Mouse (Mus musculus): ENCODE measurements around the gene Itih5.

DNA sequence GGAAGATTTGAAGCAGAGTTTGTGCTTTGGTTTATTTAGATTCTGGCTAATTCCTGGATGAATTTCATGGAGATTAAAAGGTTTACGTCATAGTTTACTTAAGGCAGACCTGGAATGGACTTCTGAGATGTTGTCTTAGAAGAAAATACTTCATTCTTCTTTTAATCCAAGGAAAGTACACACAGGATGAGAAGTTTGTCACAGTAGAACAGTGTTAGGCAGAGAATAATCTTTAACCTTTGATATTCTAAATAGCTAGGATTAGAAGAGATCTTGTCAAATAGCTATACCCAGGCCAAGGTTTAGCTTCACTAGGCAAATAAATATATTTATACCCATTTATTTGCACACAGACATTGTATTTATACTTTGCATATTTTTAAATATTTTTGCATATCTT lies 73.5 kb downstream of the Itih5 start:
- TF ChIP-seq MYC (IDR thresholded peaks at IDR 0.05; ENCODE audit: low read depth, low read length), result no peak
- no peak for TF ChIP-seq ZNF384 (IDR thresholded peaks at IDR 0.05; ENCODE audit: low read depth, low read length)
- TF ChIP-seq EP300 (IDR thresholded peaks at IDR 0.05; ENCODE audit: low read depth in 1 of 2, low read length in 2 of 2), result no peak
- no peak for TF ChIP-seq CTCF (IDR thresholded peaks at IDR 0.05 in 2 of 3, conservative IDR thresholded peaks at IDR 0.05 in 1 of 3; ENCODE audit: control insufficient read depth in 1 of 3, insufficient read depth in 1 of 3, low read depth in 2 of 3, low read length in 3 of 3, poor library complexity in 1 of 3, severe bottlenecking in 1 of 3)
- TF ChIP-seq TAL1 (IDR thresholded peaks at IDR 0.05; ENCODE audit: low read length), result no peak
- TF ChIP-seq POLR2A (IDR thresholded peaks at IDR 0.05; ENCODE audit: control insufficient read depth in 1 of 2, insufficient read depth in 1 of 2, low read depth in 1 of 2, low read length in 2 of 2, poor library complexity in 1 of 2), result no peak
- TF ChIP-seq SMC3 (IDR thresholded peaks at IDR 0.05; ENCODE audit: low read depth, low read length), result no peak
- no peak for TF ChIP-seq HCFC1 (IDR thresholded peaks at IDR 0.05; ENCODE audit: low read depth, low read length)
- TF ChIP-seq MAZ (IDR thresholded peaks at IDR 0.05; ENCODE audit: low read depth, low read length), result no peak
- no peak for TF ChIP-seq CHD2 (IDR thresholded peaks at IDR 0.05; ENCODE audit: low read length)
- TF ChIP-seq GABPA (IDR thresholded peaks at IDR 0.05; ENCODE audit: low read depth, low read length), result no peak
- TF ChIP-seq GATA1 (IDR thresholded peaks at IDR 0.05; ENCODE audit: low read depth, low read length), result no peak
- TF ChIP-seq USF1 (IDR thresholded peaks at IDR 0.05; ENCODE audit: low read depth, low read length), result no peak
